Mouse (Mus musculus) testis, postnatal 14 days (tissue): ENCODE results near the gene U2af2.
"Not testable (repeated sequence)": the region's sequence is repeated elsewhere in the genome, so short reads cannot be mapped to it uniquely, and the experiment has no call there.

Experiments used
- DNase-seq: peaks from one replicate; pipeline ENCODE4 v3.0.0; 2021; ENCODE audit warnings: low spot score

U2af2 gene

GRCm38 (mm10) chr7:5074984-5075383 lies 13.0 kb downstream of the U2af2 start:
- DNase-seq, result no peak

DNA sequence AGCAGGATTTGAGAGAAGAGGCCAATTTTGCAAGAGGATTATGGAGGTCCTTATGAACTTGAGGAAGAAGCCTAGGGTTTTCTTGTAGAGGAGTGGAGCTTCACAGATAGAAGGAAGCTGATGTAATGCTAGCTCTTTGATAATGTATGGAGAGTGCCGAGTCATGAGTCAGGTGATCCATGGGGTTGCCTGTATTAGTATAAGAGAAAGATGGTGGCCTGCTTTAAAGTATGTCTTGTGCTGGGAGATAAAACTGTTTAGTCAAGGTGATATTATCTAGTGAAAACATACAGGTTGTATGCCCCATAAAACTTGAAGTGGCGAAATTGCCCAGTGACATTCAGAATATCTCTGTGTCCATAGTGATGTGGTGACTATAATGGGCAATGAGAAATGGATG lies 15.0 kb downstream of the U2af2 start:
- DNase-seq, result no peak

DNA sequence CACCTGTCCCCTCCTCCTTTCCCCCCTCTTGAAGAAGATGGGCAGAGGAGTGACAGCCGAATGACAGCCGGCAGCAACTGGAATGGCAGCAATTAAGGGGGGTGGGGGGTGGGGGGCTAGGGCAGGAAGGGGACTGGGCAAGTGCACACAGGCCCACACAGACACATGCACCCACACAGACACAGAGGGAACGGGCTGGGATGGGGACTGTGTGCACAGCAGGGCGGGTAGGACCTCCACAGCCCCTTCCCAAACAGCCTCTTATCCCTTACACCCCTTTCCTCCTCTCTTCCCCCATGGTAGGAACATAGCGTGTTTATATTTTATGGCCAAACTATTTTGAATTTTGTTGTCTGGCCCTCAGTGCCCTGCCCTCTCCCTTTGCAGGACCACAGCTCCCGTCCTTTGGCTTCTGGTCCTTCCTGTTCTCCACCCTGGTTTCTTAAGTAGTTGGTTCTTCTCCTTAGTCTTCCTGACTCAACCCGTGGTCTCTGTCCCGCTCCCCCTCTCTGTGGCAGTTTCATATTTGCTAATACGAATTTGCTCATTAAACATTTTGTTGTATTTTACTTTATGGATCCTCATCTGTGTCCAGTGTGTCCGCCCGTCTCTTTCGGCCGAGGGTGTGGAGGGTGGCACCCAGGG lies 17.5 kb downstream of the U2af2 start:
- DNase-seq, result not testable (repeated sequence)

DNA sequence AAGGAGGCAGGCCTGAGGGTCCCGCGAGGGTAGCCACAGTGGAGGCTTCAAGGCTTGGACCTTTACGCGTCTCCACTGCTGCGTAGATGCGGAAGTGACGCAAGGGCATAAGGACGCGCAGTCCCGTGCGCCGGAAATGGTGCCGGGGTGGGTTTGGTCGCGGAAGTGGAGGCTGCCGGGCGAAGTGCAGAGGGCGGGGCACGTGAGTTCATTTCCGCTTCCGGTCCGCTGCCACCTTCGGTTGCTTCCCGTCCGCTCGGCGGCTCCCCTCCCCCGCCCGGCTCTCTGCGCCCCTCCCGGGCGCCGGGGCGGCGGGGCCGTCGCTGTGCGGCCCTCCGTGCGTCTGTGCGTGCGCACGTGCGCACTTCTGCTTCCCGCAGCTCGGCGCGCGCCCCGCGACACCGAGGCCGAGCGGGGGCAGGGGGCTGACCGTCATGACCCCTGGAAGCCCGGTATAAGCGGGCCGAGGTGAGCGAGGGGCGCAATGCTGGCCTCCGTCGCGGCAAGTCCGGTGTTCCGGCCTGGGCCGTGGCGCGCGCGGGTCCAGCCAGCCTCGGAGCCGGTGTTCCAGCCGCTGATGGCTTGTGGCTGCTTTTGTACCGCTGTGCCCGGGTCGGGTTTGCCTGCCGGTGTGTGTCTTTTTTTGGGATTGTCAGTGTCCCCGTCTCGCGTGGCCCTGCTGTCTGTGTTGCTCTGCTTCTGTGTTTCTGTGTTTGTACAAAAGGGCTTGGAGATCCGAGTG lies 18.2 kb downstream of the U2af2 start, which contains the start of gene Epn1:
Gene Epn1 (plus strand): TSS at position 226 of the 742 bp plus-strand sequence.
- DNase-seq, result peak; percentile 93

DNA sequence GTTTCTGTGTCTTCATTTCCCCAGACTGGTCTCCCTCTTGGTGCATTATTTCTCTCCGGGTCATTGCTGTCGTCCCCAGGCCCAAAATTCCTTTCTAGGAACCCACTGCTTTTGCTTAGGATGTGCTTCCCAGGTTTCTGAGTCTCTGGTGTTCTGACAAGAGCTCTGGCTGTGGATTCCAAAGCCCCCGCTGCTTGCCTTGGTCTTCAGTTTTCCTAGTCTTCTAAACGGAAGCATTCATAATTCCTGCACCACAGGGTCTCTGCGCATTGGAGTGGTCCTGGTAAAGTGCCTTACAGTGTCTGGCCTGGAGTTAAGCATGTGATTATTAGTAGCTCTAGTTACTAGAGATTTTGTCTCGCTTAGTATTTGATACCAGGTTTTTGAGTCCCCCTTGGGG lies 18.9 kb downstream of the U2af2 start:
- no peak for DNase-seq

DNA sequence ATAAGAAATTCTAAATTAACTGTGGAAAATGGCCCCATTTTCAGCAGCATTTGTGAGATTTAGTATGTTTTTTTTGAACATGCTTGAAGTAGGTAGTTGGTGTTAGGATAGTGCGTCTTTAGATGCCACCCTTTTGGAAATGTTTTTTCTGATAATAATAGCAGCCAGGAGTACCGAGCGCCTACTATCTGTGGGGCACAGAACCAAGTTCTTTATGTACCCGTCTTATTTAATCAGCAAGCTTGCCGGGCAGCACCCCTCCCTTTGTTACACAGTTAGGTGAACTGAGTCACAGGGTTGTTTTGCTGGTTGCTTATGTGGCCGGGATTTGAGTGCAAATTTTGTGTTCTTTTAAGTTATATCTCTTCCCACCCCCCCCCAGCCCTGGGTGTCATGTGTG lies 19.3 kb downstream of the U2af2 start:
- no peak for DNase-seq

GRCm38 (mm10) chr7:5081939-5082338 lies 20.0 kb downstream of the U2af2 start:
- no peak for DNase-seq

DNA sequence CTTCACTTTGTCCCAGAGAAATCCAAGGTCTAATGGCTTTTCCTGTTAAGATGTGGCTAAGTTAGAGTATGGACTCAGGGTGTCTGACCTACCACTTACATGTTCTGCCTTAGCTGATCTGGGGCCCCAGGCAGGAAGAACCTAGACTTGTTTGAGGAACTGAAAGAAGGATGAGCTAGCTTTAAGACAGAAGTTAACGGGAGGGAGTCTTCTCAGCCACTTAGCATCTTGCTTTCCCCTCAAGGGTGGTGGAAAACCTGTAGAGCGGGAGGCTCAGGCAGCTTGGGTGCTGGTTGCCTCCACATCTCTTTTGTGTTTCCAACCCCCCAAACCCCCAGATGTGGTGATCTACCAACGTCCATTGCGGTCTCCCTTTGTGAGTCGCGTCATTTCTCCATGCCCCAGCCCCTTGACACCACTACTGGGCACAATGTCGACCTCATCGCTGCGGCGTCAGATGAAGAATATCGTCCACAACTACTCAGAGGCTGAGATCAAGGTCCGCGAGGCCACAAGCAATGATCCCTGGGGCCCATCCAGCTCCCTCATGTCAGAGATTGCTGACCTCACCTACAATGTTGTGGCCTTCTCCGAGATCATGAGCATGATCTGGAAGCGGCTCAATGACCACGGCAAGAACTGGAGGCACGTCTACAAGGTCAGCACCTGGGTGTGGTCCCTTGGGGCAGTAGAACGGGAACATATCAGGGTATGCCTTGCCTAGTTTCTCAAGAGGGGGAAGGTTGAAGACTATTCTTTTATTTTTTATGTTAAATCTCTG lies 21.6 kb downstream of the U2af2 start:
- no peak for DNase-seq

DNA sequence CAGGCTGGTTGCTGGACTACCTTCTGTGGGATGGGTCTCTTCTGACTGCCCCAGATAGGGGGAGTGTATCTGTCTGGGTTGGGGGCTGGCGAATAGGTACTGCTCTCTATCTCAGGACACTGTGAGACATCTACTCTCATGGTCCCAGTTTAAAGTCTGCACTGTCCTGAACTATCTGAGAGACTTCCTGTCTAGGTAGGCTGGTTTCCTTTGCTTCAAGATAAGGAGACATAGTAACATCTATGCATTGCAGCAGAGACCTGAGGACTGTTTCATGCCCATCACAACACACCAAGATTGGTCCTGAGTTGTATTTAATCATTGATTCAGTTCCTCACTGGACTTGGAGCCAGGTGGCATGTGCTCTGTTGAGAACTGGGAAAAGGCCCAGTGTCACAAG lies 23.6 kb downstream of the U2af2 start:
- no peak for DNase-seq

DNA sequence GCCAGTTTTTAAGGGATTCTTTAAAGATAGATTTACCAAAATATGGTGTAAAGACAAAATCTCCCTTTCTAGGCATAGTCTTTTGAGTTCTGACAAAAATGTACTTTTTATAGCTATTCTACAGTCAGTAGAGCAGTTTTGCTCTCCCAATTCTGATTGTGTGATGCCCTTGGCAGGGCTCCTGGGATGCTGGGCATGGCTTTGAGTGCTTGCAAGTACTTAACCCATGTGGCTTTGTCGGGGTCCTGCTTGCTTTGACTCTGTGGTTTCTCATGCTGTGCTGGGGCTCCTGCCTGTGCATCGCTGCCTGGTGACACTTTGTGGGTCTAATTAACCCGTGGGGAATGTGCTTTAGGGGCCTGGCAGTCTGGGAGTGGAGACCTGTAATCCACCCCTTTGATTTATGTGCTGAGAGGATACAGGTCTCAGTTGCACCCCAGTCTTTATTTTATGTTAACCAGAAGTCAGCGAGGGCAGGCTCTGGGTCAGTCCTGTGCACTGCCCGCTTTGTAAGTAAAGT lies 25.0 kb downstream of the U2af2 start:
- no peak for DNase-seq

GRCm38 (mm10) chr7:5087886-5088285 lies 25.9 kb downstream of the U2af2 start:
- no peak for DNase-seq

DNA sequence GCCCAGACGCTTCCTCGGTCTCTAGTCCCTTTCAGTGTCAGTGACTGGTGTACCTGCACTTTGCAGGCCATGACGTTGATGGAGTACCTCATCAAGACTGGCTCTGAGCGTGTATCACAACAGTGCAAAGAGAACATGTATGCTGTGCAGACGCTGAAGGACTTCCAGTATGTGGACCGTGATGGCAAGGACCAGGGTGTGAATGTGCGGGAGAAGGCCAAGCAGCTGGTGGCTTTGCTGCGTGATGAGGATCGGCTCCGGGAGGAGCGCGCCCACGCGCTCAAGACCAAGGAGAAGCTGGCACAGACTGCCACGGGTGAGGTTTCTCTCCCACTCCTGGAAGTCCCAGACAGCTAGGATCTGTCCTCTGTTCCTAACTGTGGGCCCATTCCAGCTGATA lies 27.9 kb downstream of the U2af2 start:
- DNase-seq, result no peak

DNA sequence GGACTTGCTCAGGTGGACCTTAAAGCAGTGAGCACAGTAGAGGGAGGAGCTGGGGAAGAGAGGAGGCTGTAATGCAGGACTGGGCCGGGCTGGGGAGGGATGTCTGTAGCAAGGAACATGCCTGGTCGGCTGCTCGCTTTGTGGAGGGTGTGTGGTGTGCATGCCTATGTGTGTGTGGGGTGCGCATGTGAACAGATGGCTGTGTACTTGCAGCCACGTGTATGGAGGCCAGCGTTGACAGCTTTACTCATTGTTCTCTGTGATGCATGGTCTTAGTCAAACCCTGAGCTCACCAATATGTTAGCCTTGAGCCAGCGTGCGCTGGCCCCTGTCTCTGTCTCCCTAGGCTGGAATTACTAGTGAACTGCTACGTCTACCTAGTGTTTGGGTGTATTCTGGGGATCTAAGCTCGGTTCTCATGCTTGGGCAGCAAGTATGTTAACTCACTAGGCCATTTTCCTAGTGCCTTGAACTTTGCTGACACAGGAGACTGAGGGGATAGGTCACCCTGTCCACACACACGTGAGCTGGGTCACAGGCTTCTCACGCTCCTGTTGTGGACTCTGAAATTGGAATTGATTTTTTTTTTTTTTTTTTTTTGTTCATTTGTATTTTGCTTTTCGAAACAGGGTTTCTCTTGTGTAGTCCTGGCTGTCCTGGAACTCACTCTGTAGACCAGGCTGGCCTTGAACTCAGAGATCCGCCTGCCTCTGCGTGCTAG lies 29.2 kb downstream of the U2af2 start:
- DNase-seq, result no peak

DNA sequence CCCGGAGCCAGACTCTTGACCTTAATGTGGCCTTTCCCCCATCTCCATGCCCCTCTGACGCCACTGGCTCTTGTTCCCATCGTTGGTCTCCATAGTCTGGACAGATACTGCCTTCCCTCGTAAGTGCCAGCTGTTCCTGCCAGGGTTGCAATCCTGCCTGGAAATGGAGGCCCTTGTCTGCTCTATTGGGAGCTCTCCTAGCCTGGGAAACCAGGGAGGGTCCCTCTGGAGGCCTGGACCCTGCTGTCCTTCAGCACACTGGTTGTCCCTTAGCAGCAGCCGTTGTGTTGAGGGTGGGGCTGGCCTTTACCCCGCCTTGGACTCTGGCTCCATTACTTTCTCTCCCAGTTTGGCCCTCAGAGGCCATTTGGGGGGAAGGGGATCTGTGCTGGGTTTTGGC lies 30.4 kb downstream of the U2af2 start:
- no peak for DNase-seq

DNA sequence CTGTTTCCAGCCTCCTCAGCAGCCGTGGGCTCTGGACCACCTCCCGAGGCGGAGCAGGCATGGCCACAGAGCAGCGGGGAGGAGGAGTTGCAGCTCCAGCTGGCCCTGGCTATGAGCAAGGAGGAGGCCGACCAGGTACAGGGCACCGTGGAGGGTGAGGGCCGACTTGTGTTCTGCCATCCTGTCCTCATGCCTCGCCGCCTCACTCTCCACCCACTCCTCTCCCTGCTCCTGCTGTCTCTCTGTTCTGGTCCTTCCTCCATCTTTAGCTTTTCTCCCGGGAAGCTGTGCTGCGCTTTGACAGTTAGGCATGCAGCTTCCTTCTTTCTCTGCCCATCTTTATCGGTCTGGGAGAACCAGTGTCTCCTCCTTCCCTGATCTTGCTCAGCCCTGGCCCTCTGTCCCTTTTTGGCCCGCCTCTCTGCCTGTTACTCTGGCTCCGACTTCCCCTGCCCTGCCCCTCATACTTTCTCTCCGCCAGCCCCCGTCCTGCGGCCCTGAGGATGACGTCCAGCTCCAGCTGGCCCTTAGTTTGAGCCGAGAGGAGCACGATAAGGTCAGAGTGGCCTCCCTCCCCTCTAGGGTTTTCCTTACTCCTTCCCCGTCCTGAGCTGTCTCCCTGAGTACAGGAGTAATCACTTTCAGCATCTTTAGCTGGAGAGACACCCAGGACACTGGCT lies 31.0 kb downstream of the U2af2 start:
- DNase-seq, result peak; percentile 44

- DNase-seq, result no peak
These were observed 36.8 kb downstream of the U2af2 start for GRCm38 (mm10) chr7:5098769-5099168.

- no peak for DNase-seq
These were observed 37.9 kb downstream of the U2af2 start for GRCm38 (mm10) chr7:5099796-5100195.

DNA sequence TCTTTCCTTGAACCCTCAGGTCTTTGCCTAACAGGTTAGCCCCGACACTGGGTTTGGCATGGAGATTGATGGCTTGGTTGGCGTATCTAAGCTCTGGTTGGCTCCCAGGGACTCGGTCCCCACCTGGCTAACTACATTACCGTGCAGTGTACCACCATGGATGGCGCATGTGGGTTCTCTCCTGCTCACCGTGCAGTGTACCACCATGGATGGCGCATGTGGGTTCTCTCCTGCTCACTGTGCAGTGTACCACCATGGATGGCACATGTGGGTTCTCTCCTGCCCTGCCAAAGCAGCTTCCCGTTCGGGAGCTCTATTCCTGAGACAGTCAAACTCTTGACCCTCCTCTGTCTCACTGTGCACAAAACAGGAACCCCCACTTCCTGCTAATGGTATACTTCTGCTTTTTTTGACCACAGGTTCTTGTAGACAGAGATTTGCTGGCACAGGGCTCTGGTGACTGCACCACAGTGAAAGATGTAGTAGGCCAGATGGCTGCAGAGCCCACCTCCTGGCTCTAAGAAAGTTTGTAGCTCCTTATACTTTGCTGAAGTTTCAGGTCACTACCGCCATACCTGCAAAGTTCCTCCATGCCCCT lies 39.2 kb downstream of the U2af2 start:
- DNase-seq, result no peak

- DNase-seq, result no peak
These were observed 40.6 kb downstream of the U2af2 start for GRCm38 (mm10) chr7:5102564-5102963.

DNA sequence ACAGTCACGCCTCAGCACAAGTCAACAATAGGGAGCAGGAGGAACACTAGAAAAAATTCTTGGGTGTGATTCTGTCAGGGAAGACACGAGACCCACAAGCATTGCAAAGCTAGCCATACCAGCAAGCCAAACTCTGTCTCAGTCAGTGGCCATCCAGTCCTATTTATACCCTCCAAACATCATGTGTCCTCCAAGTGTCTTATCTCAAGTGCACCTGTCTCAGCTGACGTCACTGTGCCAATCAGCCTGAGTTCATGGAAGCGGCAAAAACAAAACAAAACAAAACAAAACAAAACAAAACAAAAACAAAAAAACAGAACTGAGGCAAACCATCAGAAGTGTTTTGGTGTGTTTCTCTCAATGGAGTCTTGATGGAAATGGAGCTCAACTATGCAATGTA lies 46.3 kb downstream of the U2af2 start:
- no peak for DNase-seq

GRCm38 (mm10) chr7:5109301-5109700 lies 47.4 kb downstream of the U2af2 start:
- no peak for DNase-seq
